Mouse (Mus musculus) MEL (cell line): ENCODE measurements at regions not wholly inside any gene's neighbourhood (a gene's known extent, or its start where the extent isn't known, plus 50 kb on each side); places are given as distances from the start of the nearest gene placed in this dataset.

ENCODE experiments used
- DNase-seq: peaks from one replicate; pipeline ENCODE4 v3.0.0; 2011; ENCODE audit warnings: low read depth, low spot score
- H3K27ac ChIP-seq: 2 replicates; pipeline ENCODE4 v1.5.1; 2012; ENCODE audit warnings: low read depth, mild to moderate bottlenecking, control low read depth, low read length, moderate library complexity; ENCODE audit not compliant: control insufficient read depth
- H3K27me3 ChIP-seq, 2 experiments: fragments of 150-350 bp in 1 of 2; sonication (generic) in 1 of 2; 2 replicates each; pipeline ENCODE4 v1.6.1; 2012; ENCODE audit warnings: low read length in 2 of 2, mild to moderate bottlenecking in 2 of 2, improper control_type of control experiment in 1 of 2, moderate library complexity in 1 of 2; ENCODE audit not compliant: insufficient read depth in 2 of 2, control insufficient read depth in 1 of 2
- H3K36me3 ChIP-seq, 2 experiments: 2 replicates each; pipeline ENCODE4 v1.6.1; 2012 to 2014; ENCODE audit warnings: low read length in 2 of 2, improper control_type of control experiment in 1 of 2, inconsistent platforms in 1 of 2, mild to moderate bottlenecking in 1 of 2; ENCODE audit not compliant: insufficient read depth in 2 of 2, control insufficient read depth in 1 of 2
- H3K4me1 ChIP-seq, 2 experiments: fragments of 150-350 bp in 1 of 2; sonication (generic) in 1 of 2; 2 replicates each; pipeline ENCODE4 v1.6.1; 2012; ENCODE audit warnings: low read length in 2 of 2, improper control_type of control experiment in 1 of 2, mild to moderate bottlenecking in 1 of 2; ENCODE audit not compliant: insufficient read depth in 2 of 2, control insufficient read depth in 1 of 2
- H3K4me3 ChIP-seq, 2 experiments: fragments of 150-350 bp in 1 of 2; sonication (generic) in 1 of 2; 2 replicates each; pipeline ENCODE4 v1.5.1; 2012; ENCODE audit warnings: low read depth in 2 of 2, low read length in 2 of 2, mild to moderate bottlenecking in 2 of 2, moderate library complexity in 2 of 2, control low read depth in 1 of 2, improper control_type of control experiment in 1 of 2; ENCODE audit not compliant: control insufficient read depth in 1 of 2, insufficient read depth in 1 of 2
- H3K79me2 ChIP-seq: 2 replicates; pipeline ENCODE4 v1.6.1; 2012; ENCODE audit warnings: mild to moderate bottlenecking, low read length, moderate library complexity; ENCODE audit not compliant: control insufficient read depth, poor library complexity, insufficient read depth
- H3K9ac ChIP-seq: 2 replicates; pipeline ENCODE4 v1.6.1; 2012; ENCODE audit warnings: low read depth, mild to moderate bottlenecking, control low read depth, low read length, moderate library complexity; ENCODE audit not compliant: control insufficient read depth, poor library complexity, severe bottlenecking
- H3K9me3 ChIP-seq: fragments of 150-350 bp; sonication (generic); replicated peaks from 2 replicates; pipeline ENCODE4 v1.6.1; 2012; ENCODE audit warnings: mild to moderate bottlenecking, low read length, improper control_type of control experiment, moderate library complexity; ENCODE audit not compliant: insufficient read depth
- BHLHE40 ChIP-seq: IDR thresholded peaks from 2 replicates; pipeline ENCODE4 v1.6.1; 2012; ENCODE audit warnings: low read depth, mild to moderate bottlenecking, inconsistent platforms, low read length, improper control_type of control experiment, borderline replicate concordance
- EP300 ChIP-seq, 2 experiments: IDR thresholded peaks; 2 replicates each; pipeline ENCODE4 v1.6.1; 2011; ENCODE audit warnings: improper control_type of control experiment in 2 of 2, low read length in 2 of 2, low read depth in 1 of 2, mild to moderate bottlenecking in 1 of 2
- GABPA ChIP-seq: IDR thresholded peaks from 2 replicates; pipeline ENCODE4 v1.6.1; 2012; ENCODE audit warnings: low read depth, mild to moderate bottlenecking, inconsistent platforms, low read length, improper control_type of control experiment, moderate library complexity
- GATA1 ChIP-seq: IDR thresholded peaks from 2 replicates; pipeline ENCODE4 v1.6.1; 2011; ENCODE audit warnings: low read depth, low read length, improper control_type of control experiment
- HCFC1 ChIP-seq: IDR thresholded peaks from 2 replicates; pipeline ENCODE4 v1.6.1; 2012; ENCODE audit warnings: low read depth, mild to moderate bottlenecking, inconsistent platforms, low read length, improper control_type of control experiment, moderate library complexity
- MAFK ChIP-seq: IDR thresholded peaks from 2 replicates; pipeline ENCODE4 v1.6.1; 2011; ENCODE audit warnings: low read depth, mild to moderate bottlenecking, low read length, improper control_type of control experiment, borderline replicate concordance
- MAZ ChIP-seq: IDR thresholded peaks from 2 replicates; pipeline ENCODE4 v1.6.1; 2012; ENCODE audit warnings: low read depth, mild to moderate bottlenecking, inconsistent platforms, low read length, improper control_type of control experiment
- MEF2A ChIP-seq: IDR thresholded peaks from 2 replicates; pipeline ENCODE4 v1.6.1; 2014; ENCODE audit warnings: low read depth, mild to moderate bottlenecking, inconsistent platforms, low read length, improper control_type of control experiment; ENCODE audit not compliant: poor library complexity, insufficient replicate concordance, severe bottlenecking; ENCODE audit errors: extremely low read depth
- POLR2A ChIP-seq, 2 experiments: IDR thresholded peaks; 2 replicates each; pipeline ENCODE4 v1.6.1; 2011 to 2012; ENCODE audit warnings: low read length in 2 of 2, mild to moderate bottlenecking in 2 of 2, control low read depth in 1 of 2, improper control_type of control experiment in 1 of 2, low read depth in 1 of 2, moderate library complexity in 1 of 2; ENCODE audit not compliant: control insufficient read depth in 1 of 2, insufficient read depth in 1 of 2, poor library complexity in 1 of 2
- RAD21 ChIP-seq: IDR thresholded peaks from 2 replicates; pipeline ENCODE4 v1.6.1; 2011; ENCODE audit warnings: mild to moderate bottlenecking, low read depth, low read length, improper control_type of control experiment
- RCOR1 ChIP-seq: IDR thresholded peaks from 2 replicates; pipeline ENCODE4 v1.6.1; 2012; ENCODE audit warnings: low read depth, mild to moderate bottlenecking, inconsistent platforms, low read length, improper control_type of control experiment
- SIN3A ChIP-seq: IDR thresholded peaks from 2 replicates; pipeline ENCODE4 v1.6.1; 2012; ENCODE audit warnings: low read length, improper control_type of control experiment, inconsistent platforms
- SMC3 ChIP-seq: IDR thresholded peaks from 2 replicates; pipeline ENCODE4 v1.6.1; 2011; ENCODE audit warnings: low read depth, low read length, improper control_type of control experiment
- TCF12 ChIP-seq: IDR thresholded peaks from 2 replicates; pipeline ENCODE4 v1.6.1; 2014; ENCODE audit warnings: low read depth, mild to moderate bottlenecking, inconsistent platforms, low read length, improper control_type of control experiment, moderate library complexity
- USF1 ChIP-seq: IDR thresholded peaks from 2 replicates; pipeline ENCODE4 v1.6.1; 2014; ENCODE audit warnings: low read depth, mild to moderate bottlenecking, inconsistent platforms, low read length, improper control_type of control experiment, moderate library complexity
- USF2 ChIP-seq, 2 experiments: IDR thresholded peaks; 2 replicates each; pipeline ENCODE4 v1.6.1; 2011 to 2012; ENCODE audit warnings: improper control_type of control experiment in 2 of 2, low read length in 2 of 2, borderline replicate concordance in 1 of 2, inconsistent platforms in 1 of 2, low read depth in 1 of 2, mild to moderate bottlenecking in 1 of 2; ENCODE audit not compliant: insufficient read depth in 1 of 2
- ZMIZ1 ChIP-seq: IDR thresholded peaks from 2 replicates; pipeline ENCODE4 v1.6.1; 2012; ENCODE audit warnings: low read depth, mild to moderate bottlenecking, inconsistent platforms, low read length, improper control_type of control experiment, moderate library complexity

- TF ChIP-seq MAZ (no peak), POLR2A (IDR thresholded peaks at IDR 0.05; ENCODE audit: control insufficient read depth in 1 of 2, insufficient read depth in 1 of 2, low read depth in 1 of 2, low read length in 2 of 2, poor library complexity in 1 of 2) (no peak), ZMIZ1 (no peak), USF1 (no peak), SMC3 (no peak), GABPA (no peak), USF2 (IDR thresholded peaks at IDR 0.05; ENCODE audit: borderline replicate concordance in 1 of 2, insufficient read depth in 1 of 2, low read depth in 1 of 2, low read length in 2 of 2) (no peak), GATA1 (no peak), SIN3A (no peak), EP300 (IDR thresholded peaks at IDR 0.05; ENCODE audit: low read depth in 1 of 2, low read length in 2 of 2) (no peak), MEF2A (no peak)
- H3K79me2 ChIP-seq = no peaks in the 10 kb centered on the region
- H3K27ac ChIP-seq = no peak overlapping the region
- no peaks in the 10 kb centered on the region for H3K9me3 ChIP-seq
- no peaks in the 10 kb centered on the region for H3K36me3 ChIP-seq
- no peaks in the 10 kb centered on the region for H3K27me3 ChIP-seq
- H3K9ac ChIP-seq = no peak overlapping the region
- DNase-seq = no peak
- H3K4me1 ChIP-seq = no peaks in the 10 kb centered on the region
- no peak overlapping the region for H3K4me3 ChIP-seq
Measured at GRCm38 (mm10) chr11:45179019-45179418, 561.9 kb downstream of the Ebf1 start.

- no peak for TF ChIP-seq TCF12
- no peak for TF ChIP-seq HCFC1
- TF ChIP-seq MAFK = no peak
- TF ChIP-seq BHLHE40 = no peak
- TF ChIP-seq RAD21 = no peak
- no peak for TF ChIP-seq RCOR1
- TF ChIP-seq, all 39 proteins: peak for 0
- Histone ChIP-seq H3K9me3 (no peaks in the 10 kb centered on the region), H3K79me2 (no peaks in the 10 kb centered on the region), H3K9ac (no peak overlapping the region), H3K4me3 (no peak overlapping the region), H3K27me3 (no peaks in the 10 kb centered on the region), H3K4me1 (no peaks in the 10 kb centered on the region), H3K36me3 (no peaks in the 10 kb centered on the region), H3K27ac (no peak overlapping the region)
- DNase-seq = no peak
Measured at GRCm38 (mm10) chr11:45190601-45191370, 573.7 kb downstream of the Ebf1 start.
